Mouse (Mus musculus): ENCODE data around the gene Trabd.

The Trabd gene

GRCm38 (mm10) chr15:89074613-89075477, at the start of gene Trabd:
Gene Trabd, plus strand, starts transcription at chr15:89075124.
- peak in 1 of 2 experiments; percentile 23 for DNase-seq

- peak in 1 of 2 experiments; percentile 15 for DNase-seq
Observed at GRCm38 (mm10) chr15:89044381-89044780, 30.5 kb upstream of the Trabd start.

GRCm38 (mm10) chr15:89046356-89046755, 28.6 kb upstream of the Trabd start:
- no peak for DNase-seq

GRCm38 (mm10) chr15:89054666-89055065, 20.3 kb upstream of the Trabd start:
- DNase-seq = peak in 1 of 2 experiments; percentile 32

- DNase-seq = peak in 1 of 2 experiments; percentile 10
Observed at GRCm38 (mm10) chr15:89058736-89059135, 16.2 kb upstream of the Trabd start.

GRCm38 (mm10) chr15:89059161-89059931, 15.6 kb upstream of the Trabd start, which contains the start of gene Panx2:
Gene Panx2, plus strand, starts transcription at chr15:89059734.
- peak in 1 of 2 experiments; percentile 38 for DNase-seq

GRCm38 (mm10) chr15:89060032-89060681, 14.8 kb upstream of the Trabd start:
- DNase-seq = peak in 1 of 2 experiments; percentile 45

GRCm38 (mm10) chr15:89060811-89061460, 14.0 kb upstream of the Trabd start:
- peak in 1 of 2 experiments; percentile 17 for DNase-seq

- peak in 1 of 2 experiments; percentile 24 for DNase-seq
Observed at GRCm38 (mm10) chr15:89061761-89062517, 13.0 kb upstream of the Trabd start.

- DNase-seq = peak in 1 of 2 experiments; percentile 15
Observed at GRCm38 (mm10) chr15:89062518-89062910, 12.4 kb upstream of the Trabd start.

- peak in 1 of 2 experiments; percentile 21 for DNase-seq
Observed at GRCm38 (mm10) chr15:89063001-89063400, 11.9 kb upstream of the Trabd start.

GRCm38 (mm10) chr15:89063536-89063935, 11.4 kb upstream of the Trabd start:
- DNase-seq = peak in 1 of 2 experiments; percentile 25

- peak in 1 of 2 experiments; percentile 28 for DNase-seq
Observed at GRCm38 (mm10) chr15:89064891-89065290, 10.0 kb upstream of the Trabd start.

- DNase-seq = peak in 1 of 2 experiments; percentile 37
Observed at GRCm38 (mm10) chr15:89067609-89068008, 7.3 kb upstream of the Trabd start.

GRCm38 (mm10) chr15:89068226-89068625, 6.7 kb upstream of the Trabd start:
- no peak for DNase-seq

GRCm38 (mm10) chr15:89069336-89069840, 5.5 kb upstream of the Trabd start:
- no peak for DNase-seq

GRCm38 (mm10) chr15:89070606-89071005, 4.3 kb upstream of the Trabd start:
- DNase-seq = peak in 1 of 2 experiments; percentile 29

GRCm38 (mm10) chr15:89073993-89074603, 826 bp upstream of the Trabd start:
- DNase-seq = no peak

GRCm38 (mm10) chr15:89075478-89076147, 689 bp downstream of the Trabd start:
- peak; percentile 90 to 96 for DNase-seq

- peak; percentile 47 to 75 for DNase-seq
Observed at GRCm38 (mm10) chr15:89076156-89076731, 1.3 kb downstream of the Trabd start.
